Mouse (Mus musculus) lung, postnatal 0 days (tissue): ENCODE results near the gene Shc4.

Source experiments
- CTCF ChIP-seq: IDR thresholded peaks from 2 replicates; pipeline ENCODE4 v1.5.1; 2016; ENCODE audit warnings: antibody characterized with exemption, mild to moderate bottlenecking
- EP300 ChIP-seq: IDR thresholded peaks from 2 replicates; pipeline ENCODE4 v1.6.1; 2016; ENCODE audit warnings: antibody characterized with exemption, mild to moderate bottlenecking, control low read depth

DNA sequence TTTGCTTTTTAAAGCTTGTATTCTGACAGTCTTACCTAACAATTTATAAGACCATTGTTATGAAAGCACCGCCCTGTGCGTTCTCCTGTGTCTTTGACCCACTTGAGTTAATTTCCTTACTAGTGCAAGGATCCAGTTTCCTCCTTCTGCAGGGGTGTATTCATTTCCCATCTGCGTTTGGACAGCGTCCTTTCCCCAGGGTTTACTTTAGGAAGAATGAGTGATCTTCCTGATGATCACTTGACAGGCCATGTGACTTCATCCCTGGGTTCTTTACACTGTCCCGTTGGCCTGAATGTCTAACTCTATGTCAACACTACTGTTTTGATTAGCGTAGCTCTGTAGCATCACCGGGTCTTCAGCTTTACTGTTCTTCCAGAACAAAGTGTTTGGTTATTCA, 86.6 kb downstream of the Shc4 start:
- TF ChIP-seq CTCF = no peak
- no peak for TF ChIP-seq EP300
